Mouse (Mus musculus) embryonic facial prominence, embryonic 14.5 days (tissue): ENCODE results near the gene Mup21. TPM values are rescaled to one million over a fixed set of nuclear protein-coding genes. Genes with fewer than 3 reads are reported as not detected.

Experiments used
- polyA plus RNA-seq: library from polyadenylated mRNA; unstranded; fragments of >200 nt; fragmentation: Nextera tagmentation; extraction: Ambion mirVana; gene quantifications from 2 replicates; pipeline ENCODE4 v1.2.1, GENCODE M21; 2014

Mup21 gene
- polyA plus RNA-seq, 1 experiment from 2014 or later: not detected

Other genes with a start within 250 kb of the Mup21 start
- gene Mup20, start 96.7 kb downstream of the Mup21 start, polyA plus RNA-seq: not detected in 2 replicates
- gene Mup3, start 63.5 kb downstream of the Mup21 start, polyA plus RNA-seq: 0.52 TPM in 1 of 2 replicates, not detected in the other
- 8.0 and 9.5 TPM in 2 replicates for gene Zfp37, start 80.2 kb upstream of the Mup21 start, polyA plus RNA-seq
- gene Slc31a2, start 111.7 kb upstream of the Mup21 start, polyA plus RNA-seq: 17.3 and 18.0 TPM in 2 replicates
- 25.2 and 28.3 TPM in 2 replicates for gene Fkbp15, start 209.7 kb upstream of the Mup21 start, polyA plus RNA-seq
- gene Slc31a1, start 209.9 kb upstream of the Mup21 start, polyA plus RNA-seq: 46.5 and 49.0 TPM in 2 replicates